Mouse (Mus musculus) embryo, embryonic 11 days (tissue): ENCODE measurements around the gene Acaca.

ENCODE experiments used
- DNase-seq: peaks from one replicate; pipeline ENCODE4 v3.0.0-alpha.2; 2015

The Acaca gene

GRCm38 (mm10) chr11:84128943-84129798 is at the start of gene Acaca, which contains the start of gene Tada2a:
Gene Acaca (plus strand): TSS chr11:84129672.
Gene Tada2a (minus strand): TSS chr11:84129600.
- peak; percentile 94 for DNase-seq

- no peak for DNase-seq
These were observed 49.6 kb upstream of the Acaca start for GRCm38 (mm10) chr11:84079887-84080286.

- no peak for DNase-seq
These were observed 49.1 kb upstream of the Acaca start for GRCm38 (mm10) chr11:84080327-84080726.

- DNase-seq = no peak
These were observed 47.6 kb upstream of the Acaca start for GRCm38 (mm10) chr11:84081901-84082300.

GRCm38 (mm10) chr11:84090572-84090971 is 38.9 kb upstream of the Acaca start:
- DNase-seq = no peak

GRCm38 (mm10) chr11:84095084-84095483 is 34.4 kb upstream of the Acaca start:
- DNase-seq = no peak

- no peak for DNase-seq
These were observed 32.0 kb upstream of the Acaca start for GRCm38 (mm10) chr11:84097251-84097998.

- DNase-seq = no peak
These were observed 28.3 kb upstream of the Acaca start for GRCm38 (mm10) chr11:84101182-84101581.

- DNase-seq = no peak
These were observed 25.4 kb upstream of the Acaca start for GRCm38 (mm10) chr11:84104036-84104435.

GRCm38 (mm10) chr11:84107137-84107536 is 22.3 kb upstream of the Acaca start:
- DNase-seq = no peak

GRCm38 (mm10) chr11:84113623-84114022 is 15.8 kb upstream of the Acaca start:
- DNase-seq = no peak

- no peak for DNase-seq
These were observed 13.8 kb upstream of the Acaca start for GRCm38 (mm10) chr11:84115646-84116045.

- no peak for DNase-seq
These were observed 13.3 kb upstream of the Acaca start for GRCm38 (mm10) chr11:84116221-84116620.

GRCm38 (mm10) chr11:84117431-84117830 is 12.0 kb upstream of the Acaca start:
- DNase-seq = no peak

GRCm38 (mm10) chr11:84121051-84121956 is 8.2 kb upstream of the Acaca start:
- no peak for DNase-seq

GRCm38 (mm10) chr11:84127977-84128376 is 1.5 kb upstream of the Acaca start:
- no peak for DNase-seq

- DNase-seq = no peak
These were observed 320 bp downstream of the Acaca start for GRCm38 (mm10) chr11:84129799-84130185.

GRCm38 (mm10) chr11:84134331-84134860 is 4.9 kb downstream of the Acaca start:
- DNase-seq = no peak

GRCm38 (mm10) chr11:84136453-84136852 is 7.0 kb downstream of the Acaca start:
- DNase-seq = no peak

- peak; percentile 59 for DNase-seq
These were observed 12.3 kb downstream of the Acaca start for GRCm38 (mm10) chr11:84141752-84142151.

GRCm38 (mm10) chr11:84145201-84145798 is 15.8 kb downstream of the Acaca start:
- DNase-seq = no peak

- no peak for DNase-seq
These were observed 16.6 kb downstream of the Acaca start for GRCm38 (mm10) chr11:84146081-84146480.
